Mouse (Mus musculus): ENCODE measurements at regions not wholly inside any gene's neighbourhood (a gene's known extent, or its start where the extent isn't known, plus 50 kb on each side); places are given as distances from the start of the nearest gene placed in this dataset.

GRCm38 (mm10) chr14:98829958-98830633 lies 164.0 kb downstream of the Rpl36a-ps1 start:
- Histone ChIP-seq H3K9me3 (replicated peaks; ENCODE audit: low read length) (no peaks in the 10 kb centered on the region), H3K27ac (no peak overlapping the region), H3K4me1 (replicated peaks; ENCODE audit: insufficient read depth, low read length) (no peaks in the 10 kb centered on the region), H3K4me3 (replicated peaks; ENCODE audit: low read depth, low read length) (no peak overlapping the region), H3K36me3 (ENCODE audit: insufficient read depth, low read length) (no peaks in the 10 kb centered on the region), H3K9ac (ENCODE audit: low read depth, low read length) (no peak overlapping the region), H3K4me2 (ENCODE audit: low read length) (no peak overlapping the region), H3K27me3 (ENCODE audit: insufficient read depth, low read length) (no peaks in the 10 kb centered on the region)
- ATAC-seq (replicated peaks; ENCODE audit: low FRiP score, low read depth), result no peak
- no peak for DNase-seq (ENCODE audit: low spot score)
- whole genome bisulfite sequencing, result 47% methylated on average over 5 of the region's 5 CpGs
- TF ChIP-seq CTCF (IDR thresholded peaks at IDR 0.05; ENCODE audit: low read depth), result no peak

DNA sequence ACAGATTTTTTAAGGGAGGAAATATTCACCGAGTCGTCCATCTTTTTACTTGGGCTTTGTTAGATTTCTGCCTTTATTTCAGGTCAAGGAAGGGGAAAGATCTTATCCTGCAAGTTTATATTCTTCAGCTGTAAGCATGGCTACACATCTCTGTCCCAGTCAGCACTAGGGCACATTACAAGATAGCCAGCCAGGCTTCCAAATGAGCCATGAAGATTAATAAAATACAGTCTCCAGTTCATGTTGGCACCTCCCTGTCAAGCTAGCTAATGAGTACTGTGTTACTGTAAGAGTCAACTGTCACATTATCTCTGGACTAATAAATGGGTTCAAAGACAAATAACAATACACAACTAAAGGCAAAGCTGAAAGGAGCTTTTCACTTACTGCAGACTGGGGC lies 166.6 kb downstream of the Rpl36a-ps1 start:
- Histone ChIP-seq H3K4me3 (replicated peaks; ENCODE audit: low read depth, low read length) (no peak overlapping the region), H3K4me1 (replicated peaks; ENCODE audit: insufficient read depth, low read length) (no peaks in the 10 kb centered on the region), H3K9ac (ENCODE audit: low read depth, low read length) (no peak overlapping the region), H3K36me3 (ENCODE audit: insufficient read depth, low read length) (no peaks in the 10 kb centered on the region), H3K9me3 (replicated peaks; ENCODE audit: low read length) (no peaks in the 10 kb centered on the region), H3K27me3 (ENCODE audit: insufficient read depth, low read length) (no peaks in the 10 kb centered on the region), H3K4me2 (ENCODE audit: low read length) (no peak overlapping the region), H3K27ac (no peak overlapping the region)
- WGBS, result 36% methylated on average over 2 of the region's 2 CpGs
- DNase-seq (ENCODE audit: low spot score) (no peak), ATAC-seq (replicated peaks; ENCODE audit: low FRiP score, low read depth) (no peak)
- no peak for TF ChIP-seq CTCF (IDR thresholded peaks at IDR 0.05; ENCODE audit: low read depth)

DNA sequence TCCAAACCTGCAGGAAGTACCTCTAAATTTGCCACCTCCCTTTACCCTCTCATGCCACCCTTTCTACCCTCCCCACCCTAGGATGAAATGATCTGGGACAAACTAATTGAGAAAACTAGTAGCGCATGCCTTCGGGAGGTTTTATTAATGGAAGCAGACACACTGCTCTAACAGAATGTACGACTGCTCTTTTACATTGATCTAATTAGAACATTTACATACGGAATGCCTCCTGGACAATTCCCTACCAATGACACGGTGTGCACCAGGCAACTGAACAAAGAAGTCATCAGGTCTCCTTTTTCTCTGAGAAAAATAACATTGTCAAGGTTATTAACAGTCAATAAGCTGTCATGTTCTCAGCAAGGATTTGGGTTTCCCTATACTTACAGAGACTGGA lies 180.5 kb downstream of the Rpl36a-ps1 start:
- no peak for ATAC-seq (replicated peaks; ENCODE audit: low FRiP score, low read depth)
- 62% methylated on average over 5 of the region's 5 CpGs for whole genome bisulfite sequencing

GRCm38 (mm10) chr14:98810259-98811042 lies 183.7 kb downstream of the Rpl36a-ps1 start:
- Histone ChIP-seq H3K9me3 (replicated peaks; ENCODE audit: low read length) (no peaks in the 10 kb centered on the region), H3K4me3 (replicated peaks; ENCODE audit: low read depth, low read length) (no peak overlapping the region), H3K4me1 (replicated peaks; ENCODE audit: insufficient read depth, low read length) (no peaks in the 10 kb centered on the region), H3K4me2 (ENCODE audit: low read length) (no peak overlapping the region), H3K27ac (no peak overlapping the region), H3K27me3 (ENCODE audit: insufficient read depth, low read length) (no peaks in the 10 kb centered on the region), H3K9ac (ENCODE audit: low read depth, low read length) (no peak overlapping the region), H3K36me3 (ENCODE audit: insufficient read depth, low read length) (no peaks in the 10 kb centered on the region)
- no peak for ATAC-seq (replicated peaks; ENCODE audit: low FRiP score, low read depth)
- DNase-seq (ENCODE audit: low spot score), result no peak
- 91% methylated on average over 3 of the region's 3 CpGs for WGBS
- TF ChIP-seq CTCF (IDR thresholded peaks at IDR 0.05; ENCODE audit: low read depth), result no peak

More for the DNA sequence above, 180.5 kb downstream of the Rpl36a-ps1 start:
- no peaks in the 10 kb centered on the region for H3K4me1 ChIP-seq (replicated peaks; ENCODE audit: insufficient read depth, low read length)
- H3K27ac ChIP-seq, result no peak overlapping the region
- no peak for DNase-seq (ENCODE audit: low spot score)
- no peak overlapping the region for H3K4me3 ChIP-seq (replicated peaks; ENCODE audit: low read depth, low read length)
- H3K9ac ChIP-seq (ENCODE audit: low read depth, low read length), result no peak overlapping the region
- H3K36me3 ChIP-seq (ENCODE audit: insufficient read depth, low read length), result no peaks in the 10 kb centered on the region
- no peak for TF ChIP-seq CTCF (IDR thresholded peaks at IDR 0.05; ENCODE audit: low read depth)
- no peaks in the 10 kb centered on the region for H3K9me3 ChIP-seq (replicated peaks; ENCODE audit: low read length)
- H3K4me2 ChIP-seq (ENCODE audit: low read length), result no peak overlapping the region
- H3K27me3 ChIP-seq (ENCODE audit: insufficient read depth, low read length), result no peaks in the 10 kb centered on the region

- no peak for ATAC-seq (replicated peaks; ENCODE audit: low FRiP score, low read depth)
These were observed 186.0 kb downstream of the Rpl36a-ps1 start for GRCm38 (mm10) chr14:98808117-98808516.

GRCm38 (mm10) chr14:98805066-98805465 lies 189.1 kb downstream of the Rpl36a-ps1 start:
- H3K4me2 ChIP-seq (ENCODE audit: low read length), result no peak overlapping the region
- ATAC-seq (replicated peaks; ENCODE audit: low FRiP score, low read depth), result no peak

More at GRCm38 (mm10) chr14:98808117-98808516, 186.0 kb downstream of the Rpl36a-ps1 start:
- 32% methylated on average over 1 of the region's 1 CpGs for WGBS
- H3K36me3 ChIP-seq (ENCODE audit: insufficient read depth, low read length), result no peaks in the 10 kb centered on the region
- H3K27ac ChIP-seq, result no peak overlapping the region
- H3K4me3 ChIP-seq (replicated peaks; ENCODE audit: low read depth, low read length), result no peak overlapping the region
- H3K9ac ChIP-seq (ENCODE audit: low read depth, low read length), result no peak overlapping the region
- H3K4me1 ChIP-seq (replicated peaks; ENCODE audit: insufficient read depth, low read length), result no peaks in the 10 kb centered on the region
- DNase-seq (ENCODE audit: low spot score), result no peak
- no peaks in the 10 kb centered on the region for H3K9me3 ChIP-seq (replicated peaks; ENCODE audit: low read length)
- no peak overlapping the region for H3K4me2 ChIP-seq (ENCODE audit: low read length)
- no peaks in the 10 kb centered on the region for H3K27me3 ChIP-seq (ENCODE audit: insufficient read depth, low read length)
- TF ChIP-seq CTCF (IDR thresholded peaks at IDR 0.05; ENCODE audit: low read depth), result no peak

More at GRCm38 (mm10) chr14:98805066-98805465, 189.1 kb downstream of the Rpl36a-ps1 start:
- no peaks in the 10 kb centered on the region for H3K4me1 ChIP-seq (replicated peaks; ENCODE audit: insufficient read depth, low read length)
- no peaks in the 10 kb centered on the region for H3K9me3 ChIP-seq (replicated peaks; ENCODE audit: low read length)
- WGBS, result 88% methylated on average over 6 of the region's 6 CpGs
- H3K9ac ChIP-seq (ENCODE audit: low read depth, low read length), result no peak overlapping the region
- no peak overlapping the region for H3K27ac ChIP-seq
- H3K36me3 ChIP-seq (ENCODE audit: insufficient read depth, low read length), result no peaks in the 10 kb centered on the region
- no peaks in the 10 kb centered on the region for H3K27me3 ChIP-seq (ENCODE audit: insufficient read depth, low read length)
- DNase-seq (ENCODE audit: low spot score), result no peak
- no peak overlapping the region for H3K4me3 ChIP-seq (replicated peaks; ENCODE audit: low read depth, low read length)
- TF ChIP-seq CTCF (IDR thresholded peaks at IDR 0.05; ENCODE audit: low read depth), result no peak

Data from kidney, postnatal 0 days (tissue).